Mouse (Mus musculus) lung, postnatal 14 days (tissue): Measurements from ENCODE around the gene 4930503E14Rik.
"Not testable (repeated sequence)": the region's sequence is repeated elsewhere in the genome, so short reads cannot be mapped to it uniquely, and the experiment has no call there.

Experiments
- DNase-seq: peaks from one replicate; pipeline ENCODE4 v3.0.0; 2021

The 4930503E14Rik gene

GRCm38 (mm10) chr14:44213154-44213553, at the start of gene 4930503E14Rik:
Gene 4930503E14Rik, minus strand, starts transcription at chr14:44213254.
- not testable (repeated sequence) for DNase-seq

GRCm38 (mm10) chr14:44248039-44248438, 35.0 kb upstream of the 4930503E14Rik start:
- no peak for DNase-seq

- DNase-seq, result not testable (repeated sequence)
Measured at GRCm38 (mm10) chr14:44197361-44197760, 15.7 kb downstream of the 4930503E14Rik start, which contains the start of gene Gm8212. Gene Gm8212, plus strand, starts transcription at chr14:44197661.

GRCm38 (mm10) chr14:44123551-44123950, 89.5 kb downstream of the 4930503E14Rik start, which contains the start of gene Gm3327:
Gene Gm3327, plus strand, starts transcription at chr14:44123851.
- DNase-seq, result not testable (repeated sequence)
